ENCODE assay signal across 15 mouse cellular contexts in genomic region chr19:21821877-21822276, GRCm38 (mm10). TPM values are rescaled to one million over a fixed set of nuclear protein-coding genes. Genes with fewer than 3 reads are reported as not detected.
DNase-seq lines count a peak whose midpoint lies in the region; ATAC-seq and TF ChIP-seq lines count a peak whose summit lies in the region.
"Had no signal": no experiment of that assay in that cellular context is flagged by ENCODE, and none has a peak within 500 bp of the region (broad histone marks: within the 10 kb centered on the region; RNA-seq: fewer than 3 reads in every experiment).

No protein-coding gene starts in this region.

- ATAC-seq in limb, embryonic 13.5 days (ENCODE audit: low FRiP score, low read depth), result peak; percentile 52; the same call in 1 of the 2 replicates
- peak; percentile 59; the same call in 1 of the 2 replicates for ATAC-seq in heart, postnatal 0 days (ENCODE audit: insufficient read depth, low read depth)
- ATAC-seq in activated CD4-positive, CD25-positive, alpha-beta regulatory T cell, adult 4 months, result no peak

- intact Hi-C loops in gastrocnemius, postnatal 14 days (cut with DNase I; ENCODE audit: low total_unique reads), result no loop called here

- no peak for TF ChIP-seq CTCF in heart, postnatal 0 days (IDR thresholded peaks at IDR 0.05; ENCODE audit: low read depth)

- WGBS in limb, embryonic 13.5 days, result 68% methylated on average over 6 of the region's 6 CpGs
- WGBS in limb, embryonic 10.5 days, result 92% methylated on average over 6 of the region's 6 CpGs
- 29% methylated on average over 6 of the region's 6 CpGs for WGBS in heart, postnatal 0 days

- H3K4me2 ChIP-seq in limb, embryonic 13.5 days (replicated peaks), result no peak overlapping the region
- no peak overlapping the region for H3K4me2 ChIP-seq in heart, postnatal 0 days (ENCODE audit: low read depth, low read length)
- H3K4me2 ChIP-seq: hindbrain, embryonic 14.5 days; liver, embryonic 11.5 days had no signal

- no peak overlapping the region for H3K27ac ChIP-seq in limb, embryonic 13.5 days
- no peak overlapping the region for H3K27ac ChIP-seq in limb, embryonic 10.5 days
- no peak overlapping the region for H3K27ac ChIP-seq in heart, postnatal 0 days (ENCODE audit: low read depth)
- H3K27ac ChIP-seq: hindbrain, embryonic 14.5 days had no signal

- peaks cover 9% of the 10 kb centered on the region for H3K4me1 ChIP-seq in limb, embryonic 13.5 days
- H3K4me1 ChIP-seq in limb, embryonic 10.5 days, result no peaks in the 10 kb centered on the region
- H3K4me1 ChIP-seq in heart, postnatal 0 days (ENCODE audit: control insufficient read depth, insufficient read depth), result peaks cover 24% of the 10 kb centered on the region

- no peak overlapping the region for H3K4me3 ChIP-seq in limb, embryonic 13.5 days
- no peak overlapping the region for H3K4me3 ChIP-seq in limb, embryonic 10.5 days
- no peak overlapping the region for H3K4me3 ChIP-seq in heart, postnatal 0 days (ENCODE audit: low read depth, low read length)

- peaks cover 76% of the 10 kb centered on the region for H3K36me3 ChIP-seq in limb, embryonic 13.5 days
- H3K36me3 ChIP-seq in limb, embryonic 10.5 days, result peaks cover 92% of the 10 kb centered on the region
- H3K36me3 ChIP-seq in heart, postnatal 0 days (replicated peaks; ENCODE audit: control insufficient read depth, insufficient read depth, low read length), result peaks cover 52% of the 10 kb centered on the region

- TF ChIP-seq EP300 in heart, postnatal 0 days (IDR thresholded peaks at IDR 0.05; ENCODE audit: low read depth), result no peak

- H3K9me3 ChIP-seq in limb, embryonic 13.5 days, result no peaks in the 10 kb centered on the region
- H3K9me3 ChIP-seq in limb, embryonic 10.5 days (replicated peaks), result no peaks in the 10 kb centered on the region
- no peaks in the 10 kb centered on the region for H3K9me3 ChIP-seq in heart, postnatal 0 days (replicated peaks; ENCODE audit: control insufficient read depth, low read length)

- H3K9ac ChIP-seq in limb, embryonic 13.5 days, result no peak overlapping the region
- no peak overlapping the region for H3K9ac ChIP-seq in heart, postnatal 0 days (replicated peaks; ENCODE audit: low read depth, low read length)
- H3K9ac ChIP-seq: hindbrain, embryonic 14.5 days had no signal

- peak; percentile 52 for DNase-seq in gastrocnemius, adult 18-20 months (ENCODE audit: low spot score)
- no peak for DNase-seq in gastrocnemius, postnatal 14 days
- no peak for DNase-seq in limb, embryonic 10.5 days (ENCODE audit: low spot score)
- DNase-seq in heart, postnatal 0 days (ENCODE audit: low spot score), result no peak
- DNase-seq in kidney, postnatal 36 days, result peak; percentile 40 to 63
- no peak for DNase-seq in urinary bladder, postnatal 10 days (ENCODE audit: low spot score)
- DNase-seq: B cell, adult 2 months; cerebellum, adult 2 months; embryo, embryonic 11 days; right cerebral cortex, postnatal 14 days; thymus, postnatal 36 days had no signal

- H3K27me3 ChIP-seq in limb, embryonic 13.5 days, result no peaks in the 10 kb centered on the region
- no peaks in the 10 kb centered on the region for H3K27me3 ChIP-seq in limb, embryonic 10.5 days (ENCODE audit: low read depth, poor library complexity, severe bottlenecking)
- H3K27me3 ChIP-seq in heart, postnatal 0 days (ENCODE audit: control insufficient read depth, insufficient read depth, low read length), result no peaks in the 10 kb centered on the region

RNA-seq across cellular contexts. Expression of gene Cemip2, which starts 43.7 kb away (rescaled TPM):
- total RNA-seq in gastrocnemius, adult 18-20 months (2021), result 10 to 100 TPM in 1 of 2 experiments, 1 to 10 TPM in 1; 8.4 to 10.8 TPM
- total RNA-seq in gastrocnemius, postnatal 14 days (2021), result 1 to 10 TPM; 6.4 to 7.7 TPM
- 36.9 and 39.0 TPM in 2 replicates for polyA plus RNA-seq in limb, embryonic 13.5 days (2015; fragmentation: Nextera tagmentation; extraction: Ambion mirVana)
- polyA plus RNA-seq in limb, embryonic 10.5 days (2016; fragmentation: Nextera tagmentation; extraction: Ambion mirVana), result 39.3 and 51.7 TPM in 2 replicates
- 55.8 and 58.8 TPM in 2 replicates for total RNA-seq in heart, postnatal 0 days (2014; rRNA removed; ENCODE audit: low replicate concordance)
- polyA plus RNA-seq in heart, postnatal 0 days (2015; fragmentation: Nextera tagmentation; extraction: Ambion mirVana), result 19.1 and 20.2 TPM in 2 replicates
- polyA plus RNA-seq in activated CD4-positive, CD25-positive, alpha-beta regulatory T cell, adult 4 months (2017; shearing (Covaris generic)), result 1 to 10 TPM; 6.3 to 7.2 TPM

Comparison
In these comparisons a context has a peak if more than half of its experiments do, and no peak if none do; other contexts are left out.
1. DNase-seq: peak in gastrocnemius, adult 18-20 months (single experiment) and kidney, postnatal 36 days (2 of 2); none in gastrocnemius, postnatal 14 days (single experiment), limb, embryonic 10.5 days (single experiment), heart, postnatal 0 days (single experiment) and urinary bladder, postnatal 10 days (single experiment).